Mouse (Mus musculus) midbrain, embryonic 10.5 days (tissue): ENCODE results near the gene Ccdc65. TPM values are rescaled to one million over a fixed set of nuclear protein-coding genes. Genes with fewer than 3 reads are reported as not detected.

ENCODE experiments used
- DNase-seq: peaks from one replicate; pipeline ENCODE4 v3.0.0-alpha.2; 2017; ENCODE audit warnings: low spot score
- H3K27ac ChIP-seq: fragments of 300-500 bp; sonication (generic); replicated peaks from 2 replicates; pipeline ENCODE4 v1.5.1; 2016; ENCODE audit warnings: mild to moderate bottlenecking
- H3K27me3 ChIP-seq: fragments of 300-500 bp; sonication (generic); 2 replicates; pipeline ENCODE4 v1.6.1; 2016; ENCODE audit warnings: low read depth, mild to moderate bottlenecking; ENCODE audit not compliant: poor library complexity, severe bottlenecking
- H3K36me3 ChIP-seq: fragments of 300-500 bp; sonication (generic); 2 replicates; pipeline ENCODE4 v1.6.1; 2016; ENCODE audit warnings: mild to moderate bottlenecking, moderate library complexity
- H3K4me1 ChIP-seq: fragments of 300-500 bp; sonication (generic); 2 replicates; pipeline ENCODE4 v1.6.1; 2016
- H3K4me3 ChIP-seq: fragments of 300-500 bp; sonication (generic); 2 replicates; pipeline ENCODE4 v1.5.1; 2016; ENCODE audit warnings: mild to moderate bottlenecking, moderate library complexity
- H3K9me3 ChIP-seq: fragments of 300-500 bp; sonication (generic); replicated peaks from 2 replicates; pipeline ENCODE4 v1.6.1; 2016; ENCODE audit warnings: mild to moderate bottlenecking
- WGBS: fragments of 180-500 bp; shearing (Covaris S2); methylation state at CpG from one replicate; pipeline ENCODE4 v1.1.7; 2016; 5-methylcytosine and 5-hydroxymethylcytosine counted together
- polyA plus RNA-seq: library from polyadenylated mRNA; unstranded; fragments of >200 nt; fragmentation: Nextera tagmentation; extraction: Ambion mirVana; gene quantifications from 2 replicates; pipeline ENCODE4 v1.2.1, GENCODE M21; 2016

Gene Ccdc65
- polyA plus RNA-seq, 1 experiment from 2014 or later = 1.3 TPM

DNA sequence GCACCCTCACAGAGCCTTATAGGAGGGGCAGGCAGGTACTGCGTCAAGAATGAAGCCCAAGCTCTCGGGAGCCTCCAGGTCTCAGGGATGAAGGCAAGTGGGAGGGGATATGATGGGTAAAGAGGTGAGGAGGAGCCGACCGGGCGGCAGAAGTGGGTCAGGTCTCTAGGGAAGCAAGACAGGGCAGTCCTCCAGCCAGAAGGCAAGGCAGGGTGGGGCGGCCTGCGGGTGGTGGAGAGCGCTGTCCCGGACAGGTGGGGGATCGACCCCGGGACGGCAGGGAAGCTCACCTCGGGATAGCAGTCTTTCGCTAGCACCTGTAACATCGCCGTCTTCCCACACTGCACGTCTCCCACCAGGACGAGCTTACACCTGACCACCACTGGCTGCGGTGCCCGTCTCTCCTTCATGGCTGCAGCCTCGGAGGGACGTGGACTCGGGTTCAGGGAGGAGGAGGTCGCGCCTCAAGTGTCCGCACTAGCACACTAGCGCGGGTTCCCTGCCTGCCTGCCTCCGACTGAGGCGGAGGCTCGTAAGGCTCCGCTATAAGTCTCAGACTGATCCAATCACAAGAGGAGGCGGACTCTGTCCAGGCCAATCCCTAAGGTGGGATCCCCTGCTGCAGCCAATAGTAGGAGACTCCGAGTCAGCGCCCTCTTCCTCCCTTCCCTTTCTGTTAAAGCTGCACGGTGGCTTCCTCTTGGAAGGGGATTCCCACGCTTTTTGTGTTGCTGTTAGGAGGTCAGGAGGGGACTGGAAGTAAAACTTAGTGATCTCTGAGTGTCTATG, 30.9 kb upstream of the Ccdc65 start, which contains the start of gene Rnd1:
TSS of gene Rnd1 (minus strand) at position 522 of the 789 bp plus-strand sequence.
- H3K36me3 ChIP-seq = peaks cover 16% of the 10 kb centered on the region
- H3K9me3 ChIP-seq = no peaks in the 10 kb centered on the region
- peak; percentile 88 for DNase-seq
- H3K4me1 ChIP-seq = peaks cover 48% of the 10 kb centered on the region
- WGBS = under 1% methylated on average over 37 of the region's 37 CpGs
- H3K27ac ChIP-seq = peak within 1 kb of the TSS; percentile 78
- H3K4me3 ChIP-seq = peak within 1 kb of the TSS; percentile 72
- H3K27me3 ChIP-seq = peaks cover 53% of the 10 kb centered on the region

DNA sequence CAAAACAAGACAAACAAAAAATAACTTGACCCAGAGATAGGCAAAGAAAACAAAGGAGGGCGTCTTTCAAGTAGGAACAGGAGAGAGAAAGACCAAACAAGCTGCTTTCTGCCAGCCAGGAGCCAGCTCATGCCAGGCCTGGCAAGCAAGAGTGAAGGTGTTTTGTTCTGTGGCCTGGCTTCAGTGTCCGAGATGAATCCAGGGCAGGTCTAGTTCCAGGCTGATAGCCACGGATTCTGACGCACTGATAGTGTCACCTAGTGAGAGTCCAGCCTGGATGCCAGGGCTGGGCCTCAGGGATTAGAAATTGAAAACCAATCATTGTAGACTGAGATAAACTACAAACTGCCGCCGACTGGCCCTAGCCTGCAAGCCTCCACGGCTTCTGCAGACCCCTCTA, 30.0 kb upstream of the Ccdc65 start:
- H3K4me1 ChIP-seq = peaks cover 48% of the 10 kb centered on the region
- peak overlapping the region; percentile 78 for H3K27ac ChIP-seq
- peaks cover 8% of the 10 kb centered on the region for H3K36me3 ChIP-seq
- no peaks in the 10 kb centered on the region for H3K9me3 ChIP-seq
- H3K4me3 ChIP-seq = peak overlapping the region; percentile 72
- WGBS = 70% methylated on average over 7 of the region's 7 CpGs
- DNase-seq = no peak
- H3K27me3 ChIP-seq = peaks cover 53% of the 10 kb centered on the region

DNA sequence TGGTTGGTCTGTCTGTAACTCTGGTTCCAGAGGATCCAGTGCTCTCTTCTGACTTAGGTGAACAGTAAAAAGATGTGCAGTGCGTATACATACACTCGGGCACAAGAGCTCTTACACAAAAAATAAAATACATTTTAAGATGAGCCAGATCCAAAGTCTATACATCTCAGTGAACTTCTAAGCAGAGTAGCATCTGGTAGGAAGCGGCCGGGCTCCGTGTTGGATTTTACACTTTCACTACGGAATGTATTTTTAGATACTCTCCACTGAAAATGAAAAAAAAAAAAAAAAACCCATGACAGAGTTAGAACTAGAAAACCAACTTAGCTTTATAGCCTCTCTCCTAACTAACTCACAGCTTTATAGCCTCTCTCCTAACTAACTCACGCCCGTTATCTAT, 27.3 kb upstream of the Ccdc65 start:
- no peak overlapping the region for H3K27ac ChIP-seq
- DNase-seq = no peak
- H3K4me1 ChIP-seq = peaks cover 27% of the 10 kb centered on the region
- 93% methylated on average over 8 of the region's 8 CpGs for WGBS
- peaks cover 31% of the 10 kb centered on the region for H3K27me3 ChIP-seq
- H3K36me3 ChIP-seq = no peaks in the 10 kb centered on the region
- no peaks in the 10 kb centered on the region for H3K9me3 ChIP-seq
- H3K4me3 ChIP-seq = no peak overlapping the region

DNA sequence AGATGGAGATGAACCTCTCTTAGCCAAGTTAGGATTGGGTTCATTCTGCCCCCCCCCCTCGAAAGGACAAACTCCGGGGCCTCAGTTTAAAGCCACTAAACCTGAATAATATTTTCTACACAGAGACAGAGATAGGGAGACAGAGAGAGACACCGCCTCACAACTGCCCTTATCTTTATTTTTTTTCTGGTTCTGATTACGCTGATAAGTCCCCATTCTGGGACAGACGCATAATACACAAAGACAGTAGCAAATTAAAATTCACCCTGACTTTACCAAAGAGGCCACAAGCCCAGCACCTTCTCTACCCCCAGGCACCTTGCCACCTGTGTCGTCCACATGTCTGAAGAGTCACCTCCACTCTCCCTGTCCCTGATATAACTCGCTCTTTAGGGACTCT, 26.4 kb upstream of the Ccdc65 start:
- no peaks in the 10 kb centered on the region for H3K9me3 ChIP-seq
- no peak overlapping the region for H3K27ac ChIP-seq
- no peaks in the 10 kb centered on the region for H3K36me3 ChIP-seq
- H3K27me3 ChIP-seq = peaks cover 22% of the 10 kb centered on the region
- H3K4me3 ChIP-seq = no peak overlapping the region
- 90% methylated on average over 7 of the region's 7 CpGs for WGBS
- peaks cover 17% of the 10 kb centered on the region for H3K4me1 ChIP-seq
- no peak for DNase-seq

DNA sequence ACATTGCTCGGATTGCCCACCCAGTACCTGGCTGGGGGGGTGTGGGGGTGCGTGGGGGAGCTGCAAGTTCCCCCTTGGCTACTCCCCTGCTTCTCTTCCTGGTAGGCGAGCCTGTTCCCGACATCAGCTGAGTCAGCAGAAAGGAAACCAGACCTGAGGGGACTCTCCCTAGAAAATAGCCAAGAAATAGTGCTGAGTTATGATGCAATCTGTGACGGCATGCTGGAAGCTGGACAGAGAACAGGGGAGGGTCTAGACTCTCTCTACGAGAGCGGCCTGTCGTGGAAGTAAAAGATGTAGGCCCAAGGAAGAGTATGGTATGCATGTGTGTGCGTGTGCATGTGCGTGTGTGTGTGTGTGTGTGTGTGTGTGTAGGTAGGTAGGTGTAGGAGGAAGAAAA, 24.8 kb upstream of the Ccdc65 start:
- peaks cover 7% of the 10 kb centered on the region for H3K4me1 ChIP-seq
- no peaks in the 10 kb centered on the region for H3K9me3 ChIP-seq
- peaks cover 11% of the 10 kb centered on the region for H3K27me3 ChIP-seq
- H3K4me3 ChIP-seq = no peak overlapping the region
- 83% methylated on average over 10 of the region's 10 CpGs for WGBS
- no peak for DNase-seq
- H3K27ac ChIP-seq = no peak overlapping the region
- H3K36me3 ChIP-seq = no peaks in the 10 kb centered on the region

DNA sequence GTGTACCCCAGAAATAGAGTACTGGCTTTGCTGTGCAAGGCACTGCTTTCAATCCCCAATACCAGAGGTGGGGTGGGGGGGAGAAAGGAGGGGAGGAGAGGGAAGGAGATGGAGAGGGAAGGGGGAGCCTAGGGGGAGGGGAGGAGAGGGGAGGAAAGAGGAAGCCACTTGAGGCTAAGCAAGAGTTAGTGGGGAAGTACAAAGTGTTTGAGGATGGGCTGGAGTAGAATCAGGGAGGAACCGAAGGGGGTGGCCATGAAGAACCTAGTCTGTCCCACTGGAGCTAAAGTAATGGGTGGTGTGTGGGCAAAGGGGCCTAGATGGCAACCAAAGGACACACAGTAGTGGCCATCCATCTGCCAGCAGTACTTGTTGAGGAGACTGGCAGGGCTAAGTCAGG, 24.3 kb upstream of the Ccdc65 start:
- 83% methylated on average over 1 of the region's 1 CpGs for WGBS
- no peak for DNase-seq
- Histone ChIP-seq H3K4me3 (no peak overlapping the region), H3K4me1 (peaks cover 11% of the 10 kb centered on the region), H3K9me3 (no peaks in the 10 kb centered on the region), H3K27ac (no peak overlapping the region), H3K36me3 (no peaks in the 10 kb centered on the region), H3K27me3 (peaks cover 6% of the 10 kb centered on the region)

DNA sequence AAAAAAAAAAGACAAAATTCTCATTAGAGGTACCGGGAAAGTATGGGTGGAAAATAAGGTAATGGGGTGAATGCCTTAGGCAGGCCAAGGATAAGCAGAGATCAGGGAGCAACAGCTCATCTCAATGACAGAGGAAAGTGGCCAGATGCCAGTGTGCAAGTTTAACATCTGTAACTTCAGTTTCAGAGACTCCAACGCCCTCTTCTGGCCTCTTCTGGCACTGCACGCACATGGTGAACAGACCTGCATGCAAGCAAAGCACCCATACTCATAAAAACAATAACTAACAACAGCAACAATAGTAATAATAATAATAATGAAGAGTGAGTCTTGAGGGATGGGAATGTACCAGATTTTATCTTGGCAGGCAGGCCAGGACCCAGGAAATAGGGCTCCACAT, 22.1 kb upstream of the Ccdc65 start:
- Histone ChIP-seq H3K27ac (no peak overlapping the region), H3K4me1 (peaks cover 32% of the 10 kb centered on the region), H3K9me3 (no peaks in the 10 kb centered on the region), H3K4me3 (no peak overlapping the region), H3K36me3 (no peaks in the 10 kb centered on the region), H3K27me3 (no peaks in the 10 kb centered on the region; the same call in 1 of the 2 replicates)
- DNase-seq = no peak
- 73% methylated on average over 3 of the region's 3 CpGs for WGBS

DNA sequence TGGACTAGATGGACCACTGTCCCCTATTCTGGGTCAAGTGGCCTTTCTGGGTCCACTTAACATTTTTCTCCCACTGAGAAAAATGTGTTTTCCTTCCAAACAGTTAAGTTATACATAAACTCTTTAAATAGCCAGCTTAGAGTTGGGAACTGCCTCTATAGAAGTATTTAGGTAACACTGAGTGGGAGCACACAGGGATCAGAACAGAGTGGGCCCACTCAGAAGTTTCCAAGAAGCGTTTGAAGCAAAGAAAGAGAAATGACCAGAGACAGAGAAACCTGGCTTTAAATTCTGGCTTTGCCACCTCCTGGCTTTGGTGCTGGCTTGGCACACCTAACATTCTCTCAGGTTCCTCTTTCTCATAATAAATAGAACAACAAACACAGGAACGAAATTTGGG, 18.3 kb upstream of the Ccdc65 start:
- WGBS = 89% methylated on average over 2 of the region's 2 CpGs
- peak overlapping the region; percentile 86 for H3K27ac ChIP-seq
- H3K4me1 ChIP-seq = peaks cover 51% of the 10 kb centered on the region
- no peak for DNase-seq
- H3K36me3 ChIP-seq = no peaks in the 10 kb centered on the region
- no peaks in the 10 kb centered on the region; the same call in 1 of the 2 replicates for H3K27me3 ChIP-seq
- H3K9me3 ChIP-seq = no peaks in the 10 kb centered on the region
- no peak overlapping the region for H3K4me3 ChIP-seq

DNA sequence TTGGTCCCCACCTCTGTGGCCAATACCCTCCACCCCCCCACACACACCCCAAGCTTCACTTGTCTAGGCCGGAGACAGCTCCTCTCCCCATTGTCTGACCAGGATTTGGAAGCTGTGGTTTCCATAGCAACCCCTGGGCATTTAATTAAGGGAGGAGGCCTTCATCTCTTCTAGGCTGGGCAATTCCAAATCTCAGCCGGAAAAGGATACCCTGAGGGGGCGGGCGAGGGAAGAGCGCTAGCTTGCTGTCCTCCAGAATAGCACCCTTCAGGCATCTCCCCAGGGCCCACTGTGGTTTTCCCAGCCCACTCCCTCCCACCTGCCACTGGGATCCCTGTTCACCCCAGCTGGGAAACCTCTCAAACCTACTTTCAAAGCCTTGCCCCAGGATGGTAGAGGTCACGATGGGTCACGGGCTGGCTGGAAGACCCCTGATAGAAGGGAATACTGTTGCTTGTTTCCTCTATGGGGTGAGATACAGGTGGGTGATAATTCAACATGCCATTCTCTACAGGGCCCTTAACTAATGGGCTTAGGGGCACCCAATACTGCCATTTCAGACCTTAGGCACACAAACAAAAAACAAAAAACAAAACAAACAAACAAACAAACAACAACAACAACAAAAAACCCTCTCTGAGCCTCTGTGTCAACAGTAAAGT, 16.4 kb upstream of the Ccdc65 start:
- Histone ChIP-seq H3K4me3 (peak overlapping the region; percentile 37), H3K27ac (peak overlapping the region; percentile 86), H3K4me1 (peaks cover 56% of the 10 kb centered on the region), H3K36me3 (no peaks in the 10 kb centered on the region), H3K9me3 (no peaks in the 10 kb centered on the region), H3K27me3 (no peaks in the 10 kb centered on the region)
- DNase-seq = peak; percentile 83
- 6% methylated on average over 7 of the region's 7 CpGs for WGBS

DNA sequence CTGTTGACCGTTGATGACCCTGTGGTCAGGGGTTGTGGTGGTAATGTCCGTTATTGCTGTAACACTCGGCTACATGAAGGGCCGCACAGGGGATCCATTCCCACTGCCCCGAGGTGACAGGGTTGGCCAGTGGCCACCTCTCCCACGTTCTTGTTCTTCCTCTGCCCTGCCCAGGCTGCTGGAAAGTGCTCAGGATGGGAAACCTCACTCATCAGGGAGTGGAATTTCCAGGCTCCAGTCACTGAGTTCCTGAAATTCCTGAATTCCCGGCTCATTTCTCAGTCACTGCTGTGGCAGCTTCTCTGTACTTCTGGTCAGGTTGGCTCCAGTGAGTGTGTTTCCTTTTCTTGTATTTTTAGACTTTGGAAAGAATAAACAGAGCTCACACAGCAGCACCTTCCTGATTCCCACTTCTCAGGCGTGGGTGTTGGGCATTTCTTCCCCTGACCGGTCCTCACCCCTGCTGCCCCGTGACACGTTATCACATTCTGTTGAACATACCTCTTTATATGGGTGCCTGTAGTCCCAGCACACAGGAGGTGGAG, 15.8 kb upstream of the Ccdc65 start:
- peaks cover 56% of the 10 kb centered on the region for H3K4me1 ChIP-seq
- WGBS = 52% methylated on average over 11 of the region's 11 CpGs
- no peak for DNase-seq
- no peaks in the 10 kb centered on the region for H3K36me3 ChIP-seq
- H3K9me3 ChIP-seq = no peaks in the 10 kb centered on the region
- H3K27me3 ChIP-seq = no peaks in the 10 kb centered on the region
- H3K27ac ChIP-seq = peak overlapping the region; percentile 86
- peak overlapping the region; percentile 14; the same call in 1 of the 2 replicates for H3K4me3 ChIP-seq

DNA sequence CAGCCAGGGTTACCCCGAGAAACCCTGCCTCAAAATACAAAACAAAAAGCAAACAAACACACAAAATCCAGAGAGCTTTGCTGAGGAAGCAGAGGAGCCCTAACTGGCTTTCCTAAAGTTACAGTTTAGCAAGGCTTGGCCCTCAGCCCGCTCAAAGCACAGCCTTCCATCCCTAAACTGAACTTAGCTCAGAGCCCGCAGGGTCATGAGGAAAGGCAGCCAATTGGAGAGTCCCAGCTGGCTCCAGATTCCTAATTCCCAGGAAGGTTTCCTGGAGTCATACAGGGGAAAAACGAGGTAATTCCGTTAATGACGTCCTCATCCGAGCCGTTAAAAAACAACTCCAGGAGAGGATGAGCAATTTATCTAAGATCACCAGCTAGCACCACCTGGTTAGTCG, 12.3 kb upstream of the Ccdc65 start:
- H3K9me3 ChIP-seq = no peaks in the 10 kb centered on the region
- 67% methylated on average over 9 of the region's 9 CpGs for WGBS
- no peaks in the 10 kb centered on the region for H3K36me3 ChIP-seq
- DNase-seq = no peak
- H3K4me1 ChIP-seq = peaks cover 34% of the 10 kb centered on the region
- no peak overlapping the region for H3K27ac ChIP-seq
- no peak overlapping the region for H3K4me3 ChIP-seq
- peaks cover 15% of the 10 kb centered on the region for H3K27me3 ChIP-seq

DNA sequence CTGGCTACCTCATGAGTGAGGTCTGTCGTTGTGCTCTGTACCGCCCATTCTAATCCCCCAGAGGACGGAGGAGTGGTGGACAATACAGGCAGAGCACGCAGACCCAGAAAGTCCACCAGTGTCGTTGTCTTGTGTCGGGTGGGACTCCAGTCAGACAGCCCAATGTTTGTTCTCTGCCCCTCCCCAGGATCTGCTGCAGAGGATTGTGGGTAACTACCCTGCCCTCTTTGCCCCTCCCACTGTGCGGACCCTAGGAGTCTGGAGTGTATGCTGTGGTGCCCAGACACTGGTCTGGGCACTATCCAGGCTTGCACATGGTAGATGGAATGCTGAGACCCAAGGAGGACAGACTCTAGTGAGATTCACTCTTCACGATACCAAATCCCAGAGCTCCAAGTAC, 11.8 kb upstream of the Ccdc65 start:
- Histone ChIP-seq H3K27me3 (peaks cover 20% of the 10 kb centered on the region), H3K36me3 (no peaks in the 10 kb centered on the region), H3K4me3 (no peak overlapping the region), H3K4me1 (peaks cover 29% of the 10 kb centered on the region), H3K9me3 (no peaks in the 10 kb centered on the region), H3K27ac (no peak overlapping the region)
- no peak for DNase-seq
- WGBS = 58% methylated on average over 8 of the region's 8 CpGs
